Mouse (Mus musculus): ENCODE data around the gene Neurod2.

Gene Neurod2

DNA sequence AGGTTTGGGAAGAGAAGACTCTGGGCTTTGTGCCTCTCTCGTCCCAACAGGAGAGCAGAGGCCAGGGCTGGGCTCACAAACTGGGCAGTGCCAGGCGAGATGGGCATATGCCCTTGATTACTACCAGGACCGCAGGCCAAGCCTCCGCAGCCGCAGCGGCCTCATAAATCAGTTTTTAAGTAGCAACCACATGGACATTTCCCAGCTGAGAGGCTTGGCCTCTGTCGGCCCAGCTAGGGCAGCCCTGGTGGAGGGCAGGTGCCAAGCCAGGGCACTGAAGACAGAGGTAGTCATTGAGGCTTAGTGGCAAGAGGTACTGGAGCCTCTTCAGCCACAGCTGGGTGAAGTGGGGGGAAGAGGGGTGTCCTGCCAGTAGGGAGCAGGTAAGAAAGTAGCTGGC is 12.0 kb downstream of the Neurod2 start:
- no peak for DNase-seq (ENCODE audit: low spot score)

DNA sequence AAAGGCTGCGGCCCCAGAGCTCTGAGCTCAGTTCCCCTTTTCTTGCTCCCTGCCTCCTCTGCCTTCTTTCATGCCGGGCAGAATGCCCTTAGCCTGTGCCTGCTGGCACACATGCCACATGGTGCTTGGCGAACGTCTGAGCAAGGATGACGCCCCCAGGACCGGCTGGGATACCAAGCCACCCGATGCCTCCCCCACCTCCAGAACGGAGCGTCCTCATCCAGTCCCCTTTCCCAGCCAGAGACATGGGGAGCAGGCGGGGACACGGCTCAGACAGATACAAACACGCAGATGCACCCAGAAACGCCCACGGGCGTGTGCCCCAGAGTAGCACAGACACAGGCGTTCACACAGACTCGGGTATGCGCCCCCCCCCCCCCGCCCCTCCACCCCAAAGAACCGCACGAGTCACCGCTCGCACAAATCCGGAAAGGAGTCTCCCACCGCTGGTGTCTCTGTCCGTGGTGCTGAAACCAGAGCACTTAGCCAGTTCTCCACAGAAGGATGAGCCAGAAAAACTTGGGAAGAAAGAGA is 15.6 kb downstream of the Neurod2 start:
- DNase-seq (ENCODE audit: low spot score): peak; percentile 84

DNA sequence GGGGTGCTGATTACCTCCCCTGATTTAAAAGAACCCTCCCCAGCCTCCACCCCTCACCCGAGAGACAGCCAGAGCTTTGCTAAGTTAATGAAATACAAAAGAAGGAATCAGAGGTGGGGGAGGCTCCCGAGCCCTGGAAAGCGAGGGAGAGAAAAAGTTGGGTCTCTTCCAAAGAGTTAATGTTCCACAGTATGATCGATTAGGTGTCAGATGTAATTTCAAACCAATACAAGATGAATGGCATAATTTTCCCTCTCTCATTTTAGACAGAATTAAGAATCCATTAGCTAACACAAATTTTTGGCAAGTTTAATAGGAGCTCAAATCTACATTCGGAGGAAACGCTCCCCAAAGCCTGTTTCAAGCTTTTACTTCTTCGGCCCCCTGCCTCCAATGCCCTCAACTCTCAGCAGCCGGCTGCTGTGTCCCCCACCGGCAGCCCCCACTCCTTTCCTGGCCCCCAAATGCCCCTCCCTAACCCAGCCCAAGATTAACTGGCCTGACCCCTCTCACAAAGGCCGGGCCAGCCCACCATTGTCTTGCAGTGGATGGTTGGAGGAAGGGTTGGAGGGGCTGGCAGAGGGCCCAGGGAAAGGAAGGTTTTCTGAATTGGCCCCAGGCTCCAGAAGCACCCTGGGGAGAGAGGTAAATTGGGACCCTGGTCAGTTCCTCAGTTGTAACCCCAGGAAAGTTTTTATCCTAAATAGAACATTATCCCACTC is 30.8 kb downstream of the Neurod2 start:
- no peak for DNase-seq (ENCODE audit: low spot score)

DNA sequence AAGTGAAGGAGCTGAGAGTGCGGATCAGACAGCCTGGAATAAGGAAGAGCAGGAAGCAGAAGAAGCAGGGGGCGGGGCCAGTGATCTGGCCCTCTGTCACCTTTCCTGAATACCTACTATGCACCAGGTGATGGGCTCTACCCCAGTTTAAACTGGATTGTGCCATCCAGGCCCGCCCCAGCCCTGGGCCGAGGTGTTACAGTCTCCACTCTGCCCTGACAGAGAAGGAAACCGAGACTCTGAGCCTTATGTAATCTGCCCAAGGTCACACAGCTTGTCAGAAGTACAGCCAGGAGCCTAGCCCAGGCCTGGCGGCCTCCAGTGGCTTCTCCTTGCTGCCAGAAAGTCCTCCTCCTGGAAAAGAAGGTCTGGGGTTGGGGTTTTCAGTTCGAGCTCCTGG is 31.7 kb downstream of the Neurod2 start:
- no peak for DNase-seq (ENCODE audit: low spot score)

DNA sequence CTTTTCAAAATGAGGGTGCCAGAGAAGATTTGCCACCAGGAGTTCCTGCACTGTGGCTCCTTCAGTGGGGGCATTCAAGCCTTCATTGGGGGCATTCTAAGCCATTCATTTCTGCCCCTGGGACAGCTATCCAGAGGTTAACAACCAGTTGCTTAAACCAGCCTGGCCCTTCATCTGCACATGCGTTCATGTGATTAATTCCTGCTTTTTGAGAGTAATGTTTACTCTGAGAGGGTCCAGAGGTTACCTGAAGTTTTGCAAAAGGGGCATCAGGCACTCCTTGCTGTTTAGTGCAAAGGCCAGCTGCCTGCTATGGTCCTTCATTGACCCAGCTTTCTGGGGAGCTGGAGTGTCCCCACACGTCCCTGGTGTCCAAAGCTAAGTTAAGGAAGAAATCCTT is 32.5 kb downstream of the Neurod2 start:
- no peak for DNase-seq (ENCODE audit: low spot score)

DNA sequence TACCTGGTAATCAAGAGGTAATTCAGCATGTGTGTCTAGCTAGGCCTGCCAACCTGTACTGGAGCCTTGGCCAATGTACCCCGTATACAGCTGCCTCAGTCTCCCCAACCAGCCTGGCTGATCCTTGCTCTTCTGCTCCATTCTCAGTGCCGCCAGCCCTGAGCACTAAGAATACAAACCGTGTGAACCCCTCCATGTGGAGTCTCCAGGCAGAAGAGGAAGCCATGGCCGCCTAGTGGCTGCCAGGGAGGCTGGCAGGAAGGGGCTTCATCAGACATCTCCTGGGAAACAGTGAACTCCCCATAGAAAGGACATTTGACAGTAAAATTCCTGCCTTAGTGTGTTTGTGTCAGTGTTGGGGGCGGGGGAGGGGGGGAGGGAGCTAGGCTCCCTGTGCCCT is 33.2 kb downstream of the Neurod2 start:
- DNase-seq (ENCODE audit: low spot score): no peak

DNA sequence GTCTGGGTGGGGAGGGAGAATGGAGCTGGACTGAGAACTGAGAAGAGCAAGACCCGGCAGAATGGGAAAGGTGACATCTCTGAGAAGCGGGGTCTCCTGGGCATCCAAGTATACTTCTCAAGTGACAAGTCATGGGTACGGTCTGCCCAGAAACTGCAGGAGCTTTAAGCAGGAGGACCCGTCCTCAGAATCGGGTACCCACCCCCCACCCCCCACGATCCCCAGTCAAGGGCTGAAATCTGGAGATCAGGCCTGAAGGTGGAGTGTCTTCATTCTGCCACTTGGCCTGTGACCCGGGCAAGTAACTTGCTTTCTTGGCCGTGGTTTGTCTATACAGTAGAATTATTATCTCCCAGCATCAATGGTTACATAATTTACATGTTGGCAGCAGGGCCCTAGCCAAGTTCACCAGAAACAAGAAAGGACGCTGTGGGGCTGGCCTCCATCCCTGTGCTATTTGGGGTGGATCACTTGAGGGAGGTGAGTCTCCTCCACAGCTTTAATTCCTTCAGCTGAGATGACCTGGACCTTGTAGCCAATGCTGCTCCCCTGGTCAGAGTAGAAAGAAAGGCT is 34.3 kb downstream of the Neurod2 start:
- no peak for DNase-seq (ENCODE audit: low spot score)

DNA sequence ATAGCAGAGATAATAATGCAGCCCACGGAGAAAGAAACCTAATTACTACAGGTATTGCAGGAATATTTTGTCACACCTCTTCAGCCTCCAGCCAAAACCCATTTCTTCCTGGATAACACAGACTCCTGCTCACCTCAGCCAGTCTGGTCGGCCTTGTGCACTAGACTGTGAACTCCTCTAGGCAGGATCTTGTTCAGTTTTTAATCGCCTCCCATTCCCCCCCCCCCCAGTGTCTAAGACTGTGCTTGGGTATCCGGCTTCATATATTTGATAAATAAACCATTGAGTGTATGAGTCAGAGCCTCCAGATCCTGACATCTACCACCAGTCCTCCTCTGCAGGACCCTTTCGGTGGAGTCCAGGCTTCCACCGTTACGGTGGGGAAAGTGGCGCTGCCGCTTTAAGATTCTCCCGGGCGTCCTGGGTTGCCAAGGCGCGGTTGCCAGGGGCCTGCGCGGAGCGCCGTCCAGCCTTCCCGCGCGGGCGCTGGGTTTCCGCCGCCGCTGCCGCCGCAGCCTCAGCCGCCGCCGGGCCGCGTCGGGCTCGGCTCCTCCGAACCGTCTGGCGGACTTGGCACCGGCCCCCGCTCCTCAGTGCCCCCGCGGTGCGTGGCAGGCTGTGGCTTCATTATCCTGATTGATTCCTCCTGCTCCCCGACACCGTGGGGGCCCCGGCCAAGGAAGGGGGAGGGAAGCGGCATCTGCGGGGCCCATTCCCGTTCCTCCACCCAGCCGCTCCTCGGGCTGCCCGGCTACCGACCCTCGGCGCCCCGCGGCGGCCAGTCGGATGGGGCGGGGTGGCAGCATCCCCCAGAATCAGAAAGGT is 35.0 kb downstream of the Neurod2 start:
- DNase-seq (ENCODE audit: low spot score): peak; percentile 78

DNA sequence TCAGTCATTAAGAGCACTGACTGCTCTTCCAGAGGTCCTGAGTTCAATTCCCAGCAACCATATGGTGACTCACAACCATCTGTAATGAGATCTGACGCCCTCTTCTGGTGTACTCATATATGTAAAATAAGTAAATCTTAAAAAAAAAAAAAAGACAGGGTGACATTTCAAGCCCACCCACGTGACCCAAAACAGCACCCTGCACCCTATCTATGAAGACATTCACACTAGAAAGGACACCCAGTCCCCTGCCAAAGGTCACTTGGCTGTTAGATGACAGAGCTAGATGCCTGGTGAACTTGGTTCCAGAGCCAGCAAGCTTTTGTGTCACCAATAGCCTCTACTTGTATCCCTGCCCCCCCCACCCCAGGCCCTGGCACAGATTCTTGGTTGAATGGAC is 36.4 kb downstream of the Neurod2 start:
- no peak for DNase-seq (ENCODE audit: low spot score)

DNA sequence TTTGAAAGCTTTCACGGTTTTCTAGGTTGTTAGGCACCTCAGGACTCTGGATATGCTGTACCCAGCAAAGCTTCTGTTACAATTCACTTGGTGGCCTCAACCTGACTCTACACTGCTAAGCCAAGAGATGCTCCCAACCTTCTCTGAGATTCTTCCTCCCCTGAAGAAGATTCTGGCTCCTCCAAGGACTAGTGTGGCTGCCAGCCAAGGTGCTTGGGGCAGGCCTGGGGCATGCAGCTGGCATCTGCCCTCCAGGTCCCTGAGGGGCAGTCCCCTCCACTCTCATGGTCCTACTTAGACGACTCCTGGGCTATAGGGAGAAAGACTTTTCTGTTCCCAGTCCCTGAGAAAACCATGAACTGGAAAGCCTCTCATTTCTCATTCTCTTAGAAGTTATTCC is 38.5 kb downstream of the Neurod2 start:
- no peak for DNase-seq (ENCODE audit: low spot score)

DNA sequence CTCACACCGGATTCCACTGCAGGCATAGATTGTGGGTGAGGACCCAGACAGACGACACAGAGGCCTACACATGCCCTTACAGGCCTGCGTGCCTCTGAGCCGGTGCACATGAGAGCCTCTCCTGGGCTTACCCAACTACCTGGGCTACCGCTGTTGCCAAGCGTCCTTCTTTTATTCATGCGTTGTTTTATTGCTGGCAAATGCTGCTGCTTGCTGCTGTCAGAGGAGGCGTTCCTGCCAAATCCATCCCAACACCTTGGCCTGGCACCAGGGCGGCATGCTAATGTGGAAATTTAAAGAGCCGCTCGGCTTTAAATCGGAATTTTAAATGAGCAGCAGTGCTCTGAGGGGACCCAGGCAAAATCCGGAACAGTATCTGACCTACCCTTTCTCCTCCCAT is 39.6 kb downstream of the Neurod2 start:
- no peak for DNase-seq (ENCODE audit: low spot score)

DNA sequence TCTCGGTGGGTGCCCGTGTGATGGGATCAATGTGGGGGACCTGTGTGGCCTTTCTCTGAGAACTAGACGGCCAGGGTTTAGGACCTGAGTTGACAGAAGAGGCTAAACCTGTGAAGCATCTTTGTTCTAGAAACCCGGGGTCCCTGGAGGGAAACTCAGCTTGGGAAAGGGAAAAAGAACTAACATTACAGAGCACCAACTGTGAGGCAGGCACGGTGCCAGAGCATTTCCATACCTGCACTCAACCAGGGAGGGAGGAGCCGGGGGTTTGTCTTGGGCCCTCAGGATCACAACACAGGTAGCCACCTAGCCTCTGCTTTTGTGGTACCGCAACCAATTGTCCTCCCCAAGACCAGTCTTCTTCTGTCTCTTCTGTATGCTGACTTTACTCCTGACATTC is 41.5 kb downstream of the Neurod2 start:
- DNase-seq (ENCODE audit: low spot score): no peak

DNA sequence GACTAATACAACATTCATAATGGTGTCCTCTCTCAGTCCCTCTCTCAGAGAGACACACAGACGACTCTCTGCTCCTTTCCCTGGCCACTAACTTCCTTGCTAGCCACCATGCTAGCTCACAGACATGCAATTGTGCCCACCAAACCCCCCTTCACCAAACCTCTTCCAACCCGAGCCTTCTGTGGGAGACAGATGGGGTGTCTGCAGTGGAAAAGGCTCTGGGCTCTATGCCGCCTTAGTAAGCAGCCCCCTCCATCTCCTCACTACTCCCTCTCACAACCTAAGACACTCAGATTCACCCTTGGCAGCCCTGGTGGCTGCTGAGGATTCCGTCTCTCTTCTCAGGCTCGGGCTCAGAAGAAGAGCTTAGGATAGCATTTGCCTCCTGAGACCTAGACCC is 41.9 kb downstream of the Neurod2 start:
- no peak for DNase-seq (ENCODE audit: low spot score)

DNA sequence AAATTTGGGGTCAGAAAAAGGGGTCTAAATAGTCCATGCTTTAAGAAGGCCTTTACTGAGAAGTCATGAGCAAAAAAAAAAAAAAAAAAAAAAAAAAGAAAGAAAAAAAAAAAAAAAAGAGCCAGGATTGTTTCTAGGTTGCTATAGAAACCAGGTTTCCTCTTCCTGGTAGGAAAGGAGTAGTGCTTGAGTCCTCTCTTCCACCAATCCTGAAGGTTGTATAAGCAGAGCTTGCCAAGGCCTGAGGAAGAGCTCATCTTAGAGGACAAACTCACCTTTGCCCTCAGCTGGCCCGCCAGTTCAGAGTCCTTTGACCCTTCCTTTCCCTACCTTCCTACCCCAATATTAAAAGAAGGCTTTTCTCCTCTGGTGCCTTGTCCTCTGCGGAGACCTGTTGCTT is 44.1 kb downstream of the Neurod2 start:
- no peak for DNase-seq (ENCODE audit: low spot score)

DNA sequence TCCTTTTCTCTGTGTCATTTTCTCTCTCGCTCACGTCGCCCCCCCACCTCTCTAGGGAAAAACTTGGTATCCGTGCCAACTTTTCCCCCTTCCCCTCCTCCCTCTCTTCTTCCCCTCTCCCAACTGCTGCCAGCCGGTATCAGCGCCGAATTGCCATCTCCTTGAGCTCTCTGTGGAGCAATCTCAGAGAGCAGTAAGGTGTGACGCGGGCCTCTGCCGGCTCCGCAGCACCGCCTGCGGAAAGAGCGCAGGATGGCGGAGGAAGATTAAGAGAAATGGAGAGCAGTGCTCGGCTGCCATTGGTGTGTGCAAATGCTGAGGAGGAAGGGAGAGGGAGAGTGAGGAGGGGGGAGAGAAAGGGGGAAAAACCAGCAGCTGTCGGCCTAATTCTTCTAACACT is 45.2 kb downstream of the Neurod2 start:
- no peak for DNase-seq (ENCODE audit: low spot score)

DNA sequence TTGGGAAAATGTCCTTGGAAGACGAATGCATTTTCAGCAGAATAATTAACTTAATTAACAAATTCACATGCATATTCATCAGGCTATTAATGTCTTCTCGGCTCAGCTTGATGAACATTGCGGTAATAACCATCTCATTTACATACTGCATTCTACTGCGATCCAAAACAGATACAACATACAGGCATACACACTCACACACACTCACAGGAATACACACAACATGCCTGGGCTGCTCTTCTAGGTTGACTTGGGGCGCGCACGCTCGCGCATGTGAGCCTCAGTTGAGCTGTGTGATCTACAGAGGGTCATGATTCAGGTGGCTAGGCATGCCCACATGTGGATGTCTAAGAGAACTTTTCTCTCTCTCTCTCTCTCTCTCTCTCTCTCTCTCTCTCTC is 45.7 kb downstream of the Neurod2 start:
- DNase-seq (ENCODE audit: low spot score): no peak

Data from testis, postnatal 10 days (tissue).